Mouse (Mus musculus) liver, embryonic 13.5 days (tissue): ENCODE measurements around the gene Fcgr4. TPM values are rescaled to one million over a fixed set of nuclear protein-coding genes. Genes with fewer than 3 reads are reported as not detected.

Experiments
- ATAC-seq: fragments of 200-750 bp; cut with Nextera tagmentation; 2 replicates; pipeline ENCODE4 v1.8.0; 2017; ENCODE audit warnings: low read depth, mild to moderate bottlenecking, moderate number of reproducible peaks, moderate library complexity
- DNase-seq: peaks from one replicate; pipeline ENCODE4 v3.0.0; 2022
- H3K27ac ChIP-seq: fragments of 300-500 bp; sonication (generic); 2 replicates; pipeline ENCODE4 v1.5.1; 2015; ENCODE audit warnings: moderate library complexity, mild to moderate bottlenecking, inconsistent platforms
- H3K27me3 ChIP-seq: fragments of 300-500 bp; sonication (generic); 2 replicates; pipeline ENCODE4 v1.6.1; 2015; ENCODE audit warnings: mild to moderate bottlenecking, inconsistent platforms
- H3K36me3 ChIP-seq: fragments of 300-500 bp; sonication (generic); 2 replicates; pipeline ENCODE4 v1.6.1; 2015; ENCODE audit warnings: mild to moderate bottlenecking, inconsistent platforms
- H3K4me1 ChIP-seq: fragments of 300-500 bp; sonication (generic); replicated peaks from 2 replicates; pipeline ENCODE4 v1.6.1; 2015; ENCODE audit warnings: inconsistent platforms
- H3K4me2 ChIP-seq: fragments of 300-500 bp; sonication (generic); 2 replicates; pipeline ENCODE4 v1.6.1; 2015; ENCODE audit warnings: inconsistent platforms, mild to moderate bottlenecking, moderate library complexity
- H3K4me3 ChIP-seq: fragments of 300-500 bp; sonication (generic); replicated peaks from 2 replicates; pipeline ENCODE4 v1.5.1; 2015; ENCODE audit warnings: mild to moderate bottlenecking, inconsistent platforms
- H3K9ac ChIP-seq: fragments of 300-500 bp; sonication (generic); 2 replicates; pipeline ENCODE4 v1.6.1; 2015; ENCODE audit warnings: mild to moderate bottlenecking, inconsistent platforms
- H3K9me3 ChIP-seq: fragments of 300-500 bp; sonication (generic); replicated peaks from 2 replicates; pipeline ENCODE4 v1.6.1; 2016; ENCODE audit warnings: inconsistent platforms
- WGBS: fragments of 180-500 bp; shearing (Covaris S2); methylation state at CpG from one replicate; pipeline ENCODE4 v1.1.7; 2015; ENCODE audit not compliant: insufficient replicate concordance; 5-methylcytosine and 5-hydroxymethylcytosine counted together
- polyA plus RNA-seq: library from polyadenylated mRNA; unstranded; fragments of >200 nt; fragmentation: Nextera tagmentation; extraction: Ambion mirVana; gene quantifications from 2 replicates; pipeline ENCODE4 v1.2.1, GENCODE M21; 2015

The Fcgr4 gene
- polyA plus RNA-seq, 1 experiment from 2014 or later, result 2.4 TPM

- Histone ChIP-seq H3K9ac (peak overlapping the region; percentile 52), H3K27ac (peak overlapping the region; percentile 69; the same call in 1 of the 2 replicates), H3K4me3 (peak overlapping the region; percentile 59), H3K4me2 (peak overlapping the region; percentile 93), H3K9me3 (no peaks in the 10 kb centered on the region), H3K4me1 (peaks cover 47% of the 10 kb centered on the region), H3K36me3 (no peaks in the 10 kb centered on the region), H3K27me3 (peaks cover 6% of the 10 kb centered on the region; the same call in 1 of the 2 replicates)
- WGBS, result 3% methylated on average over 22 of the region's 22 CpGs
- ATAC-seq (peak; percentile 60), DNase-seq (peak; percentile 62)
Measured at GRCm38 (mm10) chr1:171036550-171037324, 18.0 kb downstream of the Fcgr4 start.

GRCm38 (mm10) chr1:171037861-171038721 lies 19.4 kb downstream of the Fcgr4 start:
- Histone ChIP-seq H3K9ac (peak overlapping the region; percentile 86), H3K9me3 (no peaks in the 10 kb centered on the region), H3K4me2 (peak overlapping the region; percentile 88), H3K27me3 (peaks cover 3% of the 10 kb centered on the region; the same call in 1 of the 2 replicates), H3K4me1 (peaks cover 34% of the 10 kb centered on the region), H3K4me3 (peak overlapping the region; percentile 85), H3K27ac (peak overlapping the region; percentile 83), H3K36me3 (no peaks in the 10 kb centered on the region)
- DNase-seq (peak; percentile 70), ATAC-seq (peak; percentile 70)
- WGBS, result under 1% methylated on average over 47 of the region's 47 CpGs

- H3K4me3 ChIP-seq, result no peak overlapping the region
- no peak overlapping the region for H3K27ac ChIP-seq
- no peak overlapping the region for H3K9ac ChIP-seq
- H3K36me3 ChIP-seq, result no peaks in the 10 kb centered on the region
- H3K4me1 ChIP-seq, result peaks cover 30% of the 10 kb centered on the region
- H3K27me3 ChIP-seq, result peaks cover 3% of the 10 kb centered on the region; the same call in 1 of the 2 replicates
- no peaks in the 10 kb centered on the region for H3K9me3 ChIP-seq
- WGBS, result 63% methylated on average over 6 of the region's 6 CpGs
- H3K4me2 ChIP-seq, result no peak overlapping the region
- no peak for DNase-seq
- no peak for ATAC-seq
Measured at GRCm38 (mm10) chr1:171039135-171039534, 20.4 kb downstream of the Fcgr4 start.

GRCm38 (mm10) chr1:171039880-171040279 lies 21.2 kb downstream of the Fcgr4 start:
- Histone ChIP-seq H3K4me1 (peaks cover 25% of the 10 kb centered on the region), H3K36me3 (no peaks in the 10 kb centered on the region), H3K27me3 (peaks cover 3% of the 10 kb centered on the region; the same call in 1 of the 2 replicates), H3K9me3 (no peaks in the 10 kb centered on the region), H3K4me2 (no peak overlapping the region), H3K27ac (no peak overlapping the region), H3K9ac (no peak overlapping the region), H3K4me3 (no peak overlapping the region)
- 70% methylated on average over 7 of the region's 7 CpGs for WGBS
- DNase-seq (no peak), ATAC-seq (no peak)

- peaks cover 14% of the 10 kb centered on the region for H3K4me1 ChIP-seq
- H3K4me3 ChIP-seq, result peak overlapping the region; percentile 71
- no peaks in the 10 kb centered on the region for H3K36me3 ChIP-seq
- H3K9ac ChIP-seq, result peak overlapping the region; percentile 73; the same call in 1 of the 2 replicates
- ATAC-seq, result no peak
- 70% methylated on average over 3 of the region's 3 CpGs for WGBS
- peak overlapping the region; percentile 89 for H3K27ac ChIP-seq
- H3K27me3 ChIP-seq, result no peaks in the 10 kb centered on the region
- H3K4me2 ChIP-seq, result peak overlapping the region; percentile 75
- DNase-seq, result no peak
- H3K9me3 ChIP-seq, result no peaks in the 10 kb centered on the region
Measured at GRCm38 (mm10) chr1:171043594-171044153, 25.0 kb downstream of the Fcgr4 start.

- peak; percentile 95 for ATAC-seq
- no peaks in the 10 kb centered on the region for H3K27me3 ChIP-seq
- peak overlapping the region; percentile 71 for H3K4me3 ChIP-seq
- H3K9ac ChIP-seq, result peak overlapping the region; percentile 73
- peak overlapping the region; percentile 75 for H3K4me2 ChIP-seq
- no peaks in the 10 kb centered on the region for H3K36me3 ChIP-seq
- peak overlapping the region; percentile 89 for H3K27ac ChIP-seq
- DNase-seq, result peak; percentile 58
- H3K4me1 ChIP-seq, result peaks cover 14% of the 10 kb centered on the region
- no peaks in the 10 kb centered on the region for H3K9me3 ChIP-seq
- WGBS, result 1% methylated on average over 33 of the region's 33 CpGs
Measured at GRCm38 (mm10) chr1:171044365-171045078, 25.8 kb downstream of the Fcgr4 start.

- Histone ChIP-seq H3K36me3 (no peaks in the 10 kb centered on the region), H3K4me2 (peak overlapping the region; percentile 75), H3K27me3 (no peaks in the 10 kb centered on the region), H3K9me3 (no peaks in the 10 kb centered on the region), H3K4me3 (peak overlapping the region; percentile 71), H3K9ac (peak overlapping the region; percentile 62), H3K27ac (no peak overlapping the region), H3K4me1 (peaks cover 14% of the 10 kb centered on the region)
- ATAC-seq (no peak), DNase-seq (no peak)
- WGBS, result 8% methylated on average over 14 of the region's 14 CpGs
Measured at GRCm38 (mm10) chr1:171045079-171045465, 26.4 kb downstream of the Fcgr4 start.

GRCm38 (mm10) chr1:171046501-171046900 lies 27.8 kb downstream of the Fcgr4 start:
- Histone ChIP-seq H3K36me3 (no peaks in the 10 kb centered on the region), H3K4me3 (no peak overlapping the region), H3K4me2 (no peak overlapping the region), H3K27ac (no peak overlapping the region), H3K9ac (no peak overlapping the region), H3K27me3 (no peaks in the 10 kb centered on the region), H3K9me3 (no peaks in the 10 kb centered on the region), H3K4me1 (peaks cover 14% of the 10 kb centered on the region)
- DNase-seq, result no peak
- WGBS, result 63% methylated on average over 3 of the region's 3 CpGs
- ATAC-seq, result no peak

- no peak for ATAC-seq
Measured at GRCm38 (mm10) chr1:171049263-171049662, 30.5 kb downstream of the Fcgr4 start.

GRCm38 (mm10) chr1:171050774-171051173 lies 32.1 kb downstream of the Fcgr4 start:
- no peaks in the 10 kb centered on the region; the same call in 1 of the 2 replicates for H3K4me1 ChIP-seq
- no peak overlapping the region for H3K4me3 ChIP-seq
- H3K36me3 ChIP-seq, result no peaks in the 10 kb centered on the region
- no peak overlapping the region for H3K4me2 ChIP-seq
- H3K9me3 ChIP-seq, result no peaks in the 10 kb centered on the region
- ATAC-seq (no peak), DNase-seq (no peak)
- no peak overlapping the region for H3K9ac ChIP-seq
- WGBS, result 43% methylated on average over 7 of the region's 7 CpGs
- H3K27me3 ChIP-seq, result no peaks in the 10 kb centered on the region
- H3K27ac ChIP-seq, result no peak overlapping the region

More at GRCm38 (mm10) chr1:171049263-171049662, 30.5 kb downstream of the Fcgr4 start:
- Histone ChIP-seq H3K4me3 (no peak overlapping the region), H3K9ac (no peak overlapping the region), H3K4me1 (peaks cover 8% of the 10 kb centered on the region), H3K27ac (no peak overlapping the region), H3K36me3 (no peaks in the 10 kb centered on the region), H3K4me2 (no peak overlapping the region), H3K9me3 (no peaks in the 10 kb centered on the region), H3K27me3 (no peaks in the 10 kb centered on the region)
- DNase-seq, result no peak
- WGBS, result 66% methylated on average over 10 of the region's 10 CpGs
